Mouse (Mus musculus) brain, embryonic 14.5 days (tissue): ENCODE measurements around the gene Bend6.

Experiments
- CTCF ChIP-seq: fragments of 200-500 bp; IDR thresholded peaks from 2 replicates; pipeline ENCODE4 v1.5.1; 2012; ENCODE audit warnings: inconsistent platforms, mild to moderate bottlenecking, moderate library complexity, borderline replicate concordance; ENCODE audit not compliant: insufficient read depth, insufficient read length; ENCODE audit errors: extremely low read depth
- POLR2A ChIP-seq: fragments of 200-500 bp; IDR thresholded peaks from 2 replicates; pipeline ENCODE4 v1.6.1; 2012; ENCODE audit warnings: mild to moderate bottlenecking, inconsistent platforms, borderline replicate concordance; ENCODE audit not compliant: poor library complexity, insufficient read depth, insufficient read length, severe bottlenecking; ENCODE audit errors: extremely low read depth

DNA sequence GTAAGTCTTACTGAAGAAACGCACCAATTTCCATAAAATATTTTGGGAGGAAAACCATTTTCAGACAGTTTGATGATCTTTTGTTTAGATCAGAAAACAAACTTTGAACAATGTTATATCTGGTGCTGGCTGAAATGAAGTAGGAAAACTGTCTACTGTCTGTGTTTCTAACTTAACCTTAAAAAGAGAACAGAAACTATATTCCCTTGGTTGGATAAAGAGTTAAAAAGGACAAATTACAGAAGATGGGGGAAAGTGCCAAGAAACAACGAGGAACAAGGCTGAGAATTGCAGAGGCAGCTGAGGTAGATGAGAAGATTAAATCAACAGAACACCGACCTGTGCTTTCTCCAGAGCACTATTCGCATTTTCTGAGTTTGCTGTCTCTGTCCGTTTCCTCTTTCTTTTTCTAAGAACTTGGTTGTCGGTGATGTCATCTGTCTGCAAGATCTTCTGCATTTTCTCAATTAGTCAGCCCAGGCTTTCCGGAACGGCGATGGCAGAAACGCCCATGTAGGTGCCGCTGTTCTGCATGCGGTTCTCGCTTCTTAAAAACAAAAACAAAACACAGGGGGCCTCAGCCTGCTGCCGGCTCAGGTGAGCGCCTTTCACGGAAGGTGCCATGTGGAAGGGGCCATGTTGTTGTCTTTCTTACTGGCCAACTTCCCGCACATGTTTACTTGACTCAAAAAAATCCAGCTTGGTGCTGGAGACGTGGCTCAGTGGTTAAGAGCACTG, 24.3 kb downstream of the Bend6 start:
- TF ChIP-seq CTCF = no peak; the same call in 1 of the 2 replicates
- TF ChIP-seq POLR2A = no peak
